Mouse (Mus musculus): ENCODE measurements around the gene 3110009E18Rik. TPM values are rescaled to one million over a fixed set of nuclear protein-coding genes. Genes with fewer than 3 reads are reported as not detected.

3110009E18Rik gene
- polyA plus RNA-seq, 1 experiment from 2014 or later = 5.1 TPM

DNA sequence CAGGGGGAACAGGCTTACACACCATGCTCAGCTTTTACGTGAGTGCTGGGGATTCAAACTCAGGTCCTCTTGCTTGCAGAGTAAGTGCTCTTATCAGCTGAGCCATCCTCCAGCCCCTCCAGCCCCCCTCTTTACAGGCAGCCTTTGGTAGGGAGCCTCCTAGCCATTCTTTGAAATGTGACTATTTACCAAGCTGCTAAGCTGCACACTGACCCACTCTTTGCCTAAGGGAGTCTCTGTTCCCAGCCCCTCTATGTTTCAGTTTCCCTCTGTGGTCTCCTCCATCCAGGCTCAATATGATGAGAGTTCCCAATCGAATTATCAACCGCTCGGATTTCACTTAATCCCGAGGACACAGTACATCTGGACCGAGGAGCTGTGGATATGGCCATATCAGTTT, 65.2 kb downstream of the 3110009E18Rik start:
- no peaks in the 10 kb centered on the region for H3K36me3 ChIP-seq (replicated peaks; ENCODE audit: insufficient read depth, low read length)
- H3K4me1 ChIP-seq (ENCODE audit: insufficient read depth) = no peaks in the 10 kb centered on the region
- ATAC-seq = no peak
- H3K4me2 ChIP-seq (ENCODE audit: low read depth, low read length) = no peak overlapping the region
- no peaks in the 10 kb centered on the region for H3K27me3 ChIP-seq (ENCODE audit: insufficient read depth, low read length)
- no peak overlapping the region for H3K4me3 ChIP-seq (ENCODE audit: low read depth, low read length)
- no peak overlapping the region for H3K27ac ChIP-seq (ENCODE audit: low read depth)
- H3K9me3 ChIP-seq (ENCODE audit: low read length) = no peaks in the 10 kb centered on the region
- 66% methylated on average over 6 of the region's 6 CpGs for WGBS (ENCODE audit: insufficient replicate concordance)
- TF ChIP-seq EP300 (IDR thresholded peaks at IDR 0.05; ENCODE audit: low read depth) (no peak), CTCF (IDR thresholded peaks at IDR 0.05; ENCODE audit: low read depth) (no peak)
- no peak overlapping the region for H3K9ac ChIP-seq (replicated peaks)
- no peak for DNase-seq

DNA sequence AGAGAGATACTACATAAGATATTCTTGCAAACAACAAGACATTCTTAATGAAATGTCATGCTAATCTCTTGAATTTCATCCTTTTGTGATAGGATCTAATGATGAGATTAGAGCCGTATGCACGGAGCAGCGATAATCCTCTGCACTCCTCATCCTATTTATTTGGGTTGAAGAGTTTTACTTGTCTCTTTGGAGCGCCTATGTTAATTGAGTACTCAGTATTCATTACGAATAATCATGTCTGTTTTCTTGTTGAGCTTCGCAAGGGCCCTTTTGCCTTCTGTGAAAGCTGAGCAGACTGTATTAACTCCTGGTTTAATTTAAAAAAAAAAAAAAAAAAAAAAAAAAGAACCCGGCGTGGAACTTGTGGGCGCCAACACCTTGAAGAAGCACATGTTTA, 65.7 kb downstream of the 3110009E18Rik start:
- 74% methylated on average over 9 of the region's 9 CpGs for WGBS (ENCODE audit: insufficient replicate concordance)
- Histone ChIP-seq H3K9ac (replicated peaks) (no peak overlapping the region), H3K4me3 (ENCODE audit: low read depth, low read length) (no peak overlapping the region), H3K4me2 (ENCODE audit: low read depth, low read length) (no peak overlapping the region), H3K27ac (ENCODE audit: low read depth) (no peak overlapping the region), H3K36me3 (replicated peaks; ENCODE audit: insufficient read depth, low read length) (no peaks in the 10 kb centered on the region), H3K27me3 (ENCODE audit: insufficient read depth, low read length) (no peaks in the 10 kb centered on the region), H3K4me1 (ENCODE audit: insufficient read depth) (no peaks in the 10 kb centered on the region), H3K9me3 (ENCODE audit: low read length) (no peaks in the 10 kb centered on the region)
- DNase-seq (no peak), ATAC-seq (no peak)
- no peak for TF ChIP-seq EP300 (IDR thresholded peaks at IDR 0.05; ENCODE audit: low read depth)
- TF ChIP-seq CTCF (IDR thresholded peaks at IDR 0.05; ENCODE audit: low read depth) = no peak

DNA sequence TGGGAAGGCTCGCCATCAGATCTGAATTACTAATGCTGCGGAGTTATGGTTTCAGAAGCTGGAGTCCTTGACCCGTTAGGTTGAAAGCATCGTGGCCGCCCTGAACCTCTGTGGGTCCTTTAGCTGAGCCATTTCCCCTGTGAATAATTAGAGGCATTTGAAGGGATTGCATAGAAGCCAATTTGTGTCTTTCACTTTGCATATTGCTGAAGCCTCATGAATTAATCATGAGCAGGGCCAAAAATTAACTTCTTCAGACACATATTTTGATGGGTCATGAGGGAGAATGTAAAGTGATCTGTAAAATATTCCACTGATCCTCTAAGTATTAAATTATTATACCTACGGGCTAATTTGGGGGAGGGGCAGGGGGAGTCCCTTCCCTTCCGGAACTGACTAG, 66.1 kb downstream of the 3110009E18Rik start:
- Histone ChIP-seq H3K27me3 (ENCODE audit: insufficient read depth, low read length) (no peaks in the 10 kb centered on the region), H3K27ac (ENCODE audit: low read depth) (no peak overlapping the region), H3K4me2 (ENCODE audit: low read depth, low read length) (no peak overlapping the region), H3K9me3 (ENCODE audit: low read length) (no peaks in the 10 kb centered on the region), H3K36me3 (replicated peaks; ENCODE audit: insufficient read depth, low read length) (no peaks in the 10 kb centered on the region), H3K9ac (replicated peaks) (no peak overlapping the region), H3K4me1 (ENCODE audit: insufficient read depth) (no peaks in the 10 kb centered on the region), H3K4me3 (ENCODE audit: low read depth, low read length) (no peak overlapping the region)
- ATAC-seq (no peak), DNase-seq (no peak)
- TF ChIP-seq CTCF (IDR thresholded peaks at IDR 0.05; ENCODE audit: low read depth) (no peak), EP300 (IDR thresholded peaks at IDR 0.05; ENCODE audit: low read depth) (no peak)
- WGBS (ENCODE audit: insufficient replicate concordance) = 77% methylated on average over 7 of the region's 7 CpGs

DNA sequence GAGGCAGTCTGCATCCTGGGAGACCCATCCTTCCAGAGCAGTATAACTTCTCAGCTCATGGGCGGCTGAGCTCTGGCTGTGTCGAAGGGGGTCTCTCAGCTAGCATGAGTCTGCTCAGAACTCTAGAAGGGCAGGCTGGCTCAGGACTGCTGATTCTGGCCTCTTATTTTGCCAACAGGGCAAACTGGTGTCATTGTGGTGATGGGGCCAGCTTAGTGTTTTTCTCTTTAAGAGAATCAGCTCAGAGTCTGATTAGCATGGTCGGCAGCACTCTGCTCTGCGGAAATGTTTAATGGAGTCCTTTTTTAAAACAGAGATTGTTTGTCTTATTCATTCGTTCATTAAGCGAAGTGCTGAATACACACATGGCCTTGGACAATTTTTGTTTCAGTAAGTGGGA, 68.2 kb downstream of the 3110009E18Rik start:
- Histone ChIP-seq H3K4me1 (ENCODE audit: insufficient read depth) (no peaks in the 10 kb centered on the region), H3K36me3 (replicated peaks; ENCODE audit: insufficient read depth, low read length) (no peaks in the 10 kb centered on the region), H3K4me3 (ENCODE audit: low read depth, low read length) (no peak overlapping the region), H3K9me3 (ENCODE audit: low read length) (no peaks in the 10 kb centered on the region), H3K4me2 (ENCODE audit: low read depth, low read length) (no peak overlapping the region), H3K9ac (replicated peaks) (no peak overlapping the region), H3K27me3 (ENCODE audit: insufficient read depth, low read length) (no peaks in the 10 kb centered on the region), H3K27ac (ENCODE audit: low read depth) (no peak overlapping the region)
- ATAC-seq = no peak
- WGBS (ENCODE audit: insufficient replicate concordance) = 89% methylated on average over 6 of the region's 6 CpGs
- no peak for DNase-seq
- TF ChIP-seq CTCF (IDR thresholded peaks at IDR 0.05; ENCODE audit: low read depth) (no peak), EP300 (IDR thresholded peaks at IDR 0.05; ENCODE audit: low read depth) (no peak)

DNA sequence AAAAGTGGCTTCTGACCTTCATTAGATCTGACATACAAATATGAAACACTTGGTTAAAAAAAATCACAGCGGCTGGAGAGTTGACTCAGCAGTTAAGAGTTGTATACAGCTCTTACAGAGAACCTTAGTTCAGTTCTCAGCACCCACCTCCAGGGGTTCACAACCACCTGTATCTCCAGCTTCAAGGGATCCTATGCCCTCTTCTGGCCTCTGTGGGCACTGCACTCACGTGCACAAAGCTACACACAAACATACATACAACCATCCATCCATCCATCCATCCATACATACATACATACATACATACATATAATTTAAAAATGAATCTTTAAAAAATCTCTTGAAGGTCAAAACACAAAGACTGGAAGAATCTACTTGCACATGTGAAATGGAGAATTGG, 69.3 kb downstream of the 3110009E18Rik start:
- Histone ChIP-seq H3K9me3 (ENCODE audit: low read length) (no peaks in the 10 kb centered on the region), H3K9ac (replicated peaks) (no peak overlapping the region), H3K4me3 (ENCODE audit: low read depth, low read length) (no peak overlapping the region), H3K27ac (ENCODE audit: low read depth) (no peak overlapping the region), H3K36me3 (replicated peaks; ENCODE audit: insufficient read depth, low read length) (no peaks in the 10 kb centered on the region), H3K27me3 (ENCODE audit: insufficient read depth, low read length) (no peaks in the 10 kb centered on the region), H3K4me1 (ENCODE audit: insufficient read depth) (no peaks in the 10 kb centered on the region), H3K4me2 (ENCODE audit: low read depth, low read length) (no peak overlapping the region)
- DNase-seq (no peak), ATAC-seq (no peak)
- no peak for TF ChIP-seq CTCF (IDR thresholded peaks at IDR 0.05; ENCODE audit: low read depth)
- no peak for TF ChIP-seq EP300 (IDR thresholded peaks at IDR 0.05; ENCODE audit: low read depth)
- 74% methylated on average over 2 of the region's 2 CpGs for WGBS (ENCODE audit: insufficient replicate concordance)

DNA sequence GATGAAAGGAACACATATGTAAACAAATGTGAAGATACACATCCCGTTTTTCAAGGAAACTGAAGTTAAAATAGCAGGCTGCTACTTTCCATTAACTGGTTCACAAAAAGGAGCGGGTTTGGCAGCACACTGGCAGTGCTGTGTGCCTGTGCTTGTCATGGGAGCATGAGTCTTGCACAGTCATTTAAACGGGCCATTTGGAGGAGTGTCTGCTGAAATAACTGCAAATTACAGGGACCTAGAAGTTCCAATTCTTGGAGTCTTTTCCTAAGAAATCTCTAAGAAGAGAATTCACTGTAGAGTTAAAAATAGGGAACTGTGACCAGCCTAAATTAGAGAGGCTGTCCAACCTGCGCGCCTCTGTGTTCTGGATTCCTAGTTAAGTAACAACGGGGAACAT, 70.0 kb downstream of the 3110009E18Rik start:
- Histone ChIP-seq H3K27me3 (ENCODE audit: insufficient read depth, low read length) (no peaks in the 10 kb centered on the region), H3K4me3 (ENCODE audit: low read depth, low read length) (no peak overlapping the region), H3K4me1 (ENCODE audit: insufficient read depth) (no peaks in the 10 kb centered on the region), H3K4me2 (ENCODE audit: low read depth, low read length) (no peak overlapping the region), H3K36me3 (replicated peaks; ENCODE audit: insufficient read depth, low read length) (no peaks in the 10 kb centered on the region), H3K9ac (replicated peaks) (no peak overlapping the region), H3K27ac (ENCODE audit: low read depth) (no peak overlapping the region), H3K9me3 (ENCODE audit: low read length) (no peaks in the 10 kb centered on the region)
- TF ChIP-seq EP300 (IDR thresholded peaks at IDR 0.05; ENCODE audit: low read depth) (no peak), CTCF (IDR thresholded peaks at IDR 0.05; ENCODE audit: low read depth) (no peak)
- no peak for ATAC-seq
- no peak for DNase-seq
- WGBS (ENCODE audit: insufficient replicate concordance) = 75% methylated on average over 6 of the region's 6 CpGs

DNA sequence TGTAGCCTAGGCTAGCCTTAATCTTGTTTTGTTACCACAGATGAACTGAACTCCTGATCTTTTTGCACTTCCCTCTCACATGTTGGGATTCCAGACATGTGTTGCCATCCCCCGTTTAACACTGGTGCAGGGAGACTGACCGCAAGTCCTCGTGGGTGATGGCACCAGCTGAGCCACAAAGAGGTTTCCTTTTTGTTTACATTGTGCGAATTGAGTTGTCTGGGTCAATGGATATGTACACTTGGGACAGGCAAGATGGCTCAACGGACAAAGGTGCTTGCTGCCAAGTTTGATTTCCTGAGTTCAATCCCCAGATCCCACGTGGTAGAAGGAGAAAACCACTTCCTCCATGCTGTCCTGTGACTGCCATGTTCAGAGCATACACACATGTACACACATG, 71.3 kb downstream of the 3110009E18Rik start:
- ATAC-seq (no peak), DNase-seq (no peak)
- no peak overlapping the region for H3K27ac ChIP-seq (ENCODE audit: low read depth)
- H3K9me3 ChIP-seq (ENCODE audit: low read length) = no peaks in the 10 kb centered on the region
- H3K9ac ChIP-seq (replicated peaks) = no peak overlapping the region
- no peak overlapping the region for H3K4me2 ChIP-seq (ENCODE audit: low read depth, low read length)
- WGBS (ENCODE audit: insufficient replicate concordance) = 64% methylated on average over 6 of the region's 6 CpGs
- H3K4me3 ChIP-seq (ENCODE audit: low read depth, low read length) = no peak overlapping the region
- H3K36me3 ChIP-seq (replicated peaks; ENCODE audit: insufficient read depth, low read length) = no peaks in the 10 kb centered on the region
- no peak for TF ChIP-seq EP300 (IDR thresholded peaks at IDR 0.05; ENCODE audit: low read depth)
- no peak for TF ChIP-seq CTCF (IDR thresholded peaks at IDR 0.05; ENCODE audit: low read depth)
- H3K27me3 ChIP-seq (ENCODE audit: insufficient read depth, low read length) = no peaks in the 10 kb centered on the region
- H3K4me1 ChIP-seq (ENCODE audit: insufficient read depth) = no peaks in the 10 kb centered on the region
